ENCODE assay signal across 13 mouse cellular contexts in the genomic region with DNA sequence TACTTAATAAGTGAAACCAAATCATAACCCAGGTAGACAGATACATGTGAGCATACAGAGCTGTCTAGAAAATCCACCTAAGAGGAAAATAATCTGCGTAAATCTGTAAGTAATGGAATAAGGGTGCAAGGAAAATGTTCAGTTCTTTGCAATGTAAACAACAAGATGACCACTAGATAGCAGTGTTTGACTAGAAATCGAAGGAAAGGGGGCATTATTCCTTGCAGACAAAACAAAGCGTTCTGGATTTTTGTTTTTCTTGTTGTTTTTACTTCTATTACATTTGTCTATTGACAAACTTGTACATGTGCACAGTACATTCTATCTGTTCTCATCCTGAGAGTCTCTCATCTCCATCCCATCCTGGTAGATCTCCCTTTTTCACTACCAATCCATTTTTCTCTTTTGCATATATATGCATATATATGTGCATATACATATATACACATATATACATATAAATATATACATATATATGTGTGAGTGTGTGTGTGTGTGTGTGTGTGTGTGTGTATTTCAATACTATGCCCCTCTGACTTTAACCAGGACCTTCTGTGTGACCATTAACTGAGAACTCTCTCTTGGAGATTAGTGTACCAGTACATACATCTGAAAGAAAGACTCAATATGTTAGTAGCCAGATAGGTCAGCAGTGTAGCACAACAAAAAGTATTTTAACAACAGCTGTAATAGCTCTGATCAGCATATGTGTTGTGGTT.
DNase-seq lines count a peak whose midpoint lies in the region; ATAC-seq and TF ChIP-seq lines count a peak whose summit lies in the region.
"Had no signal": no experiment of that assay in that cellular context is flagged by ENCODE, and none has a peak within 500 bp of the region (broad histone marks: within the 10 kb centered on the region; RNA-seq: fewer than 3 reads in every experiment).

No protein-coding gene starts in this region.

- TF ChIP-seq RAD21 in CH12.LX (IDR thresholded peaks at IDR 0.05; ENCODE audit: low read depth, low read length): peak; percentile 94

- no peaks in the 10 kb centered on the region for H3K27me3 ChIP-seq in heart, adult 2 months (ENCODE audit: control insufficient read depth, insufficient read depth, low read length)
- H3K27me3 ChIP-seq in heart, embryonic 12.5 days (replicated peaks): no peaks in the 10 kb centered on the region
- H3K27me3 ChIP-seq in CH12.LX (replicated peaks): no peaks in the 10 kb centered on the region
- H3K27me3 ChIP-seq in midbrain, embryonic 12.5 days: no peaks in the 10 kb centered on the region

- no peak for TF ChIP-seq EP300 in heart, adult 2 months (IDR thresholded peaks at IDR 0.05; ENCODE audit: insufficient read depth, low read depth, low read length)
- no peak for TF ChIP-seq EP300 in CH12.LX (IDR thresholded peaks at IDR 0.05; ENCODE audit: low read length)

- H3K9ac ChIP-seq in heart, adult 2 months (ENCODE audit: low read depth, low read length): no peak overlapping the region
- no peak overlapping the region for H3K9ac ChIP-seq in heart, embryonic 12.5 days
- no peak overlapping the region for H3K9ac ChIP-seq in CH12.LX (ENCODE audit: insufficient read depth, low read depth)
- H3K9ac ChIP-seq in midbrain, embryonic 12.5 days (replicated peaks): no peak overlapping the region

- intact Hi-C loops in heart, adult 2 months (cut with DNase I): loop anchor here (5.0 kb wide), 1 partner anchor 558 kb away; no protein-coding TSS in a partner anchor

- H3K4me2 ChIP-seq in heart, embryonic 12.5 days: no peak overlapping the region
- no peak overlapping the region for H3K4me2 ChIP-seq in CH12.LX (ENCODE audit: insufficient read depth, low read depth, poor library complexity, severe bottlenecking)
- H3K4me2 ChIP-seq in midbrain, embryonic 12.5 days (replicated peaks): no peak overlapping the region

- no peak for ATAC-seq in heart, embryonic 12.5 days (ENCODE audit: insufficient number of reproducible peaks, low FRiP score)
- peak; percentile 38 for ATAC-seq in midbrain, embryonic 12.5 days (ENCODE audit: low FRiP score, low read depth)

- WGBS in heart, adult 2 months: 40% methylated on average over 3 of the region's 3 CpGs
- WGBS in heart, embryonic 12.5 days: 53% methylated on average over 3 of the region's 3 CpGs
- WGBS in midbrain, embryonic 12.5 days: 55% methylated on average over 3 of the region's 3 CpGs

- no peak overlapping the region for H3K4me3 ChIP-seq in heart, adult 2 months
- H3K4me3 ChIP-seq in heart, embryonic 12.5 days: no peak overlapping the region
- H3K4me3 ChIP-seq in CH12.LX (replicated peaks in 1 of 3; ENCODE audit: low read depth in 2 of 3, low read length in 2 of 3, poor library complexity in 1 of 3): no peak overlapping the region
- H3K4me3 ChIP-seq in cortical plate, adult 2 months (ENCODE audit: insufficient read depth, low read length): no peak overlapping the region
- H3K4me3 ChIP-seq in midbrain, embryonic 12.5 days: no peak overlapping the region

- dilution Hi-C loops in CH12.LX (cut with MboI; ENCODE audit: extremely low pct_ligation_motif_present, extremely low pct_unique_long_range_greater_than_20kb, low sequenced_read_pairs): no loop called here

- in situ Hi-C loops in CH12.LX (cut with MboI; ENCODE audit: low pct_ligation_motif_present, low pct_unique_long_range_greater_than_20kb, low sequenced_read_pairs): no loop called here

- H3K4me1 ChIP-seq in heart, adult 2 months (ENCODE audit: control insufficient read depth, insufficient read depth, low read length): no peaks in the 10 kb centered on the region
- H3K4me1 ChIP-seq in heart, embryonic 12.5 days (replicated peaks): no peaks in the 10 kb centered on the region
- H3K4me1 ChIP-seq in CH12.LX (ENCODE audit: control insufficient read depth in 1 of 2, insufficient read depth in 2 of 2): peaks cover 0 to 3% of the 10 kb centered on the region in 2 experiments; a peak in 1 of 4 replicates
- H3K4me1 ChIP-seq in cortical plate, adult 2 months (ENCODE audit: control insufficient read depth, insufficient read depth, low read length): no peaks in the 10 kb centered on the region
- H3K4me1 ChIP-seq in midbrain, embryonic 12.5 days: no peaks in the 10 kb centered on the region

- no peaks in the 10 kb centered on the region for H3K79me2 ChIP-seq in heart, adult 2 months (replicated peaks; ENCODE audit: control insufficient read depth, insufficient read depth, low read length)
- H3K79me2 ChIP-seq in CH12.LX (replicated peaks; ENCODE audit: control insufficient read depth, extremely low read depth, insufficient read depth, poor library complexity, severe bottlenecking): no peaks in the 10 kb centered on the region

- H3K9me3 ChIP-seq in heart, embryonic 12.5 days (replicated peaks): no peaks in the 10 kb centered on the region
- H3K9me3 ChIP-seq in CH12.LX (replicated peaks; ENCODE audit: low read length): peaks cover 5% of the 10 kb centered on the region
- no peaks in the 10 kb centered on the region for H3K9me3 ChIP-seq in midbrain, embryonic 12.5 days

- H3K27ac ChIP-seq in heart, adult 2 months: no peak overlapping the region
- H3K27ac ChIP-seq in heart, embryonic 12.5 days (ENCODE audit: poor library complexity, severe bottlenecking): no peak overlapping the region
- no peak overlapping the region for H3K27ac ChIP-seq in CH12.LX (ENCODE audit: insufficient read depth, low read depth)
- H3K27ac ChIP-seq in cortical plate, adult 2 months (ENCODE audit: insufficient read depth, low read length): no peak overlapping the region
- H3K27ac ChIP-seq in midbrain, embryonic 12.5 days (replicated peaks): no peak overlapping the region

- TF ChIP-seq CTCF in heart, adult 2 months (IDR thresholded peaks at IDR 0.05): peak; percentile 52
- TF ChIP-seq CTCF in CH12.LX (conservative IDR thresholded peaks at IDR 0.05 in 1 of 2, IDR thresholded peaks at IDR 0.05 in 1 of 2; ENCODE audit: low read depth in 2 of 2, low read length in 2 of 2): peak; percentile 37 to 78; a peak in 3 of 4 replicates
- TF ChIP-seq CTCF in cortical plate, adult 2 months (IDR thresholded peaks at IDR 0.05; ENCODE audit: extremely low read depth, insufficient read depth, low read length): peak; percentile 11; the same call in 1 of the 2 replicates

- H3K36me3 ChIP-seq in heart, adult 2 months (ENCODE audit: control insufficient read depth, insufficient read depth, low read length): no peaks in the 10 kb centered on the region
- no peaks in the 10 kb centered on the region for H3K36me3 ChIP-seq in heart, embryonic 12.5 days
- no peaks in the 10 kb centered on the region for H3K36me3 ChIP-seq in CH12.LX (replicated peaks in 1 of 2; ENCODE audit: control insufficient read depth in 1 of 2, insufficient read depth in 1 of 2, low read length in 1 of 2)
- no peaks in the 10 kb centered on the region for H3K36me3 ChIP-seq in midbrain, embryonic 12.5 days

- DNase-seq in heart, adult 2 months: no peak
- DNase-seq in CH12.LX (ENCODE audit: extremely low read depth): peak; percentile 36
- no peak for DNase-seq in heart, adult 9 months (ENCODE audit: low spot score in 2 of 2)
- DNase-seq in spleen, postnatal 36 days (ENCODE audit: low spot score in 2 of 2): no peak
- no peak for DNase-seq in heart, adult 8-10 months (ENCODE audit: low spot score)
- DNase-seq: cerebellum, adult 11 months; gastrocnemius, postnatal 10 days; kidney, postnatal 25 days; lung, postnatal 10 days; right cerebral cortex, adult 18-20 months had no signal

- TF ChIP-seq POLR2A in heart, adult 2 months (IDR thresholded peaks at IDR 0.05; ENCODE audit: insufficient read depth, low read depth, low read length): no peak
- no peak for TF ChIP-seq POLR2A in CH12.LX (IDR thresholded peaks at IDR 0.05; ENCODE audit: low read depth, low read length)
- no peak for TF ChIP-seq POLR2A in cortical plate, adult 2 months (IDR thresholded peaks at IDR 0.05; ENCODE audit: extremely low read depth, insufficient read depth, low read length)

TF ChIP-seq in CH12.LX, 34 proteins besides CTCF, POLR2A, EP300 and RAD21:
- no peak for TF ChIP-seq JUND (conservative IDR thresholded peaks at IDR 0.05; ENCODE audit: low read depth, low read length)
- no peak for TF ChIP-seq RCOR1 (conservative IDR thresholded peaks at IDR 0.05; ENCODE audit: low read depth, low read length)
- peak; percentile 57 for TF ChIP-seq SMC3 (IDR thresholded peaks at IDR 0.05; ENCODE audit: low read depth, low read length)
- no peak for TF ChIP-seq CHD2 (IDR thresholded peaks at IDR 0.05; ENCODE audit: low read length)
- no peak for TF ChIP-seq JUN (IDR thresholded peaks at IDR 0.05; ENCODE audit: insufficient read depth, low read depth, low read length)
- no peak for TF ChIP-seq BHLHE40 (IDR thresholded peaks at IDR 0.05; ENCODE audit: low read depth, low read length)
- TF ChIP-seq CHD1 (IDR thresholded peaks at IDR 0.05; ENCODE audit: low read depth, low read length): no peak
- TF ChIP-seq MYC (IDR thresholded peaks at IDR 0.05; ENCODE audit: low read depth, low read length): no peak
- TF ChIP-seq IRF4 (IDR thresholded peaks at IDR 0.05; ENCODE audit: low read depth, low read length): no peak
- no peak for TF ChIP-seq MAFK (IDR thresholded peaks at IDR 0.05; ENCODE audit: insufficient replicate concordance, low read length)
- no peak for TF ChIP-seq GABPA (IDR thresholded peaks at IDR 0.05; ENCODE audit: insufficient replicate concordance, low read depth, low read length)
- TF ChIP-seq TCF12 (IDR thresholded peaks at IDR 0.05; ENCODE audit: low read depth, low read length): no peak
- TF ChIP-seq USF1 (IDR thresholded peaks at IDR 0.05; ENCODE audit: low read depth, low read length): no peak
- no peak for TF ChIP-seq MXI1 (IDR thresholded peaks at IDR 0.05; ENCODE audit: low read depth, low read length)
- TF ChIP-seq ZC3H11A (IDR thresholded peaks at IDR 0.05; ENCODE audit: low read depth, low read length): peak; percentile 3; the same call in 1 of the 2 replicates
